Mouse (Mus musculus) limb, embryonic 10.5 days (tissue): Measurements from ENCODE around the gene Mrpl17. TPM values are rescaled to one million over a fixed set of nuclear protein-coding genes. Genes with fewer than 3 reads are reported as not detected.
"Not testable (repeated sequence)": the region's sequence is repeated elsewhere in the genome, so short reads cannot be mapped to it uniquely, and the experiment has no call there.

Source experiments
- DNase-seq: peaks from one replicate; pipeline ENCODE4 v3.0.0-alpha.2; 2017; ENCODE audit warnings: low spot score
- H3K27ac ChIP-seq: fragments of 300-500 bp; sonication (generic); 2 replicates; pipeline ENCODE4 v1.5.1; 2016; ENCODE audit warnings: mild to moderate bottlenecking
- H3K27me3 ChIP-seq: fragments of 300-500 bp; sonication (generic); 2 replicates; pipeline ENCODE4 v1.6.1; 2016; ENCODE audit warnings: low read depth, mild to moderate bottlenecking; ENCODE audit not compliant: poor library complexity, severe bottlenecking
- H3K36me3 ChIP-seq: fragments of 300-500 bp; sonication (generic); 2 replicates; pipeline ENCODE4 v1.6.1; 2016; ENCODE audit warnings: mild to moderate bottlenecking, moderate library complexity
- H3K4me1 ChIP-seq: fragments of 300-500 bp; sonication (generic); 2 replicates; pipeline ENCODE4 v1.6.1; 2016
- H3K4me3 ChIP-seq: fragments of 300-500 bp; sonication (generic); 2 replicates; pipeline ENCODE4 v1.5.1; 2016; ENCODE audit warnings: mild to moderate bottlenecking, moderate library complexity
- H3K9me3 ChIP-seq: fragments of 300-500 bp; sonication (generic); replicated peaks from 2 replicates; pipeline ENCODE4 v1.6.1; 2016; ENCODE audit warnings: mild to moderate bottlenecking
- WGBS: fragments of 180-500 bp; shearing (Covaris S2); methylation state at CpG from one replicate; pipeline ENCODE4 v1.1.7; 2016; 5-methylcytosine and 5-hydroxymethylcytosine counted together
- polyA plus RNA-seq: library from polyadenylated mRNA; unstranded; fragments of >200 nt; fragmentation: Nextera tagmentation; extraction: Ambion mirVana; gene quantifications from 2 replicates; pipeline ENCODE4 v1.2.1, GENCODE M21; 2016

Mrpl17 gene
- polyA plus RNA-seq = 332 and 378 TPM in 2 replicates

DNA sequence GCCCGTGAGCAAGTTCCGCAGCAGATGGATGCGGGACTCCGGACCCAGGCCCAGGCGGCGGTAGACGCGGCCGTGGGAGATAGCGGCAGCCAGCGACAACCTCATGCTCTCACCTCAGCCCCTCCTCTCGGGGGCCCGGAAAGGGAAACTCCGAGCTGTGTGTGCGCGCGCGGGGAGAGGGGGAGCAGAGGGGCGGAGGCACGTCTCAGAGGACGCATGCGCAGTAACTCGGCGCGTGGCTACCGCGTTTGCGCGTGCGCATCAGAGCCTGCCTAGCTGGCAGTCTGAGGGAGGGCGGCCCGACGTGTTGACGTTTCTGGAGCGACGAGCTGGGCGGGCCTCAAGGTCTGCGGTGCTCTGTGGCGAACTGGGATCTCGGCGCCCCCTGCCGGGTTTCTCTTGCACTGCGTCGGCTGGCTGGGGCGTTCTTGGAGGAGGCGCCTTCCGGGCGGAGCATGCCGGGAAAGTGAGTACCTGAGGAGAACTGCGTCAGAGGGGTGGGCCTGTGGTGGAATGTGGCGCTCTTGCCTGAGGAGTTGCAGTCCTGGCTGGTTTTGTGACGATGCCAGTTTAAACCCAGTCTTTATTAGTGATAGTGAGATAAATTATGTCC lies at the start of gene Mrpl17:
TSS of gene Mrpl17 (minus strand) at position 223 of the 613 bp plus-strand sequence.
- DNase-seq = peak; percentile 100
- H3K9me3 ChIP-seq = no peaks in the 10 kb centered on the region
- peaks cover 30% of the 10 kb centered on the region for H3K36me3 ChIP-seq
- peak within 1 kb of the TSS; percentile 88 for H3K4me3 ChIP-seq
- H3K27me3 ChIP-seq = no peaks in the 10 kb centered on the region
- H3K27ac ChIP-seq = peak within 1 kb of the TSS; percentile 92
- peaks cover 7% of the 10 kb centered on the region for H3K4me1 ChIP-seq
- under 1% methylated on average over 51 of the region's 52 CpGs for WGBS

DNA sequence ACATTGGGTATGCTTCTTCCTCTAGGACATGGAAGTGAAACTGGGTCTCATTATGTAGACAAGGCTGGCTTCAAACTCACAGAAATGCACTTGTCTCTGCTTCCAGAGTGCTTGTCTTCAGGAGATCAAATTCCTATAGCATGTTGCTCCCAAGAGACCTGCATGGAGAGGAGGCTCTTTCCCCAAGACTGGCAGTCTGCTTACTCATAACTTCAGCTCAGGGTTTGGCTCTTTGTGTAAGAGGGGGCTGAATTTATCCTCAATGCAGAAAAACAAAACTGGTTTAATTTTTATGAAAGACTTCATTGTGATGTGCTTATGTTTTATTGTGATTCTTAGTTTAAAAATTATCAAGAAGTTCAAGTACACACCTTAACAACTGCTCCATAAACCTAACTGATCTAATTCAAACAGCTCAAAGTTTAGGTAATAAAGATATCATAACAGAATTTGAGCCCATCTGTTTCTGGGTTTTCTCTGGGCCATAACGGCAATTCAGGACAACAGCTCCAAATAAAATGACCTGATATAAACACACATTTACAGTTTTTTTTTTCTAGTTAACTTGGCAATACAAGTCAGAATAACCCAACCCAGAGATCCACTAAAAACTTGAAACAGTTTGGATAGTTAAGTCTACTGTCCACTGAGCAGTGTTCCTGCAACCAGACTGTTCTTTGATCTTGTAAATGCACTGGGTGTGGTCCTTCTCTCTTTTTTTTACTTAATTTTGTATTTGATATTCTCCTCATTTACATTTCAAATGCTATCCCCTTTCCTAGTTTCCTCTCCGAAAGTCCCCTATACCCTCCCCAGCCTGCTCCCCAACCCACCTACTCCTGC lies 45.0 kb upstream of the Mrpl17 start:
- not testable (repeated sequence) for H3K9me3 ChIP-seq, H3K36me3 ChIP-seq, H3K27me3 ChIP-seq, H3K27ac ChIP-seq, H3K4me1 ChIP-seq, H3K4me3 ChIP-seq, DNase-seq
- no CpG with 5 or more reads among the region's 2 CpGs for WGBS

GRCm38 (mm10) chr7:105824281-105824680 lies 13.4 kb upstream of the Mrpl17 start:
- 85% methylated on average over 7 of the region's 7 CpGs for whole genome bisulfite sequencing
- Histone ChIP-seq H3K9me3 (no peaks in the 10 kb centered on the region), H3K27ac (no peak overlapping the region), H3K4me1 (no peaks in the 10 kb centered on the region), H3K36me3 (no peaks in the 10 kb centered on the region), H3K27me3 (no peaks in the 10 kb centered on the region), H3K4me3 (no peak overlapping the region)
- no peak for DNase-seq

DNA sequence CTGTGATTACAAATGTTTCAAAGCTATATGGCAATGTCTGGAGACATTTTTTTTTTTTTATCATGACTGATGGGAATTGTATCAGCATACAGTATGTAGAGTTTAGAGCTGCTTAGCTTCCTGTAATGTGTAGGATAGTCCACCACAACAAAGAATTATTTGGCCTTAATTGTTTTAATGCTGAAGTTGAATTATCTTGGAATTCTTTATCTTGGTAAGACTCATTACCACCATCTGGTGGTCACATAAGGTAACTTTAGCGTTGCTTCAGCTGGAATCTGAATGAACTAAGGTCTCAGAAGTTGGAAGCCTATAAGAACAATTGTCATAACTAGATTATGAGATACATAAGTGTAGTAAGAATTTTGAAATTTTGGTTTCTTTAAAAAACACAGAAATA lies 7.6 kb upstream of the Mrpl17 start:
- H3K36me3 ChIP-seq = no peaks in the 10 kb centered on the region
- 2% methylated on average over 1 of the region's 1 CpGs for WGBS
- DNase-seq = no peak

DNA sequence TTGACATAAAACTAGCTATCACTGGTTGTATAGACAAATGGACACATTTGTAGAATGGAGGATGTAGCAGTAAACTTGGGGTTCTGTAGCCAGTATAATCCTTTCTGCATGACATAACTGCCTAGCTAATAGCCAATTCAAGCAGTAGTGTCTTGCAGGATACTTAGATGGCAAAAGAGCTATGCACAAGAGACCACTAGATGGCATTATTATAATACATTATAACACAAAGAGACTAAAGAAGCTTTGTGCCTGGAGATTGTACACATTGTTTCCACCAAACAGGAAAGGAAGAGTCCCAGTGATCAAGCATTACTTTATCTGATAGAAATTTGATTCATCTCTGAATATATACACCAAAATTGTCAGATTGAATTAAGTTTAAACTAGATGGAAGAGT lies 5.8 kb upstream of the Mrpl17 start:
- Histone ChIP-seq H3K4me1 (no peaks in the 10 kb centered on the region; the same call in 1 of the 2 replicates), H3K9me3 (no peaks in the 10 kb centered on the region), H3K4me3 (no peak overlapping the region), H3K27me3 (no peaks in the 10 kb centered on the region), H3K36me3 (no peaks in the 10 kb centered on the region), H3K27ac (no peak overlapping the region)
- DNase-seq = no peak

More for the DNA sequence above, 7.6 kb upstream of the Mrpl17 start:
- H3K4me3 ChIP-seq = no peak overlapping the region
- H3K9me3 ChIP-seq = no peaks in the 10 kb centered on the region
- no peaks in the 10 kb centered on the region for H3K4me1 ChIP-seq
- H3K27ac ChIP-seq = no peak overlapping the region
- H3K27me3 ChIP-seq = no peaks in the 10 kb centered on the region

DNA sequence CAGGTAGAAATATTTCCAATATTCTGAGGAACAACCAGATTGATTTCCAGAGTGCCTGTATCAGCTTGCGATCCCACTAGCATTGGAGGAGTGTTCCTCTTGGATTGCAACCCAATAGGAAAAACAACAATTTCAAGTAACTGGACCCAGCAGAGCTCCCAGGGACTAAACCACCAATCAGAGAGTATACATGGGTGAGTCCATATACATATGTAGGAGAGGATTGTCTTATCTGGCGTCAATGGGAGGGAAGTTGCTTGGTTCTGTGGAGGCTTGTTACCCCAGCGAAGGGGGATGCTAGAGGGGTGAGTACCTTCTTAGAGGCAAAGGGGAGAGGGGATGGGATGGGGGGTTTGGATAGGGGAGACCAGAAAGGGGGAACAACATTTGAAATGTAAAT lies 2.4 kb upstream of the Mrpl17 start:
- no peak for DNase-seq
- Histone ChIP-seq H3K9me3 (no peaks in the 10 kb centered on the region), H3K27me3 (no peaks in the 10 kb centered on the region), H3K36me3 (peaks cover 16% of the 10 kb centered on the region), H3K4me3 (no peak overlapping the region), H3K4me1 (peaks cover 7% of the 10 kb centered on the region), H3K27ac (no peak overlapping the region)
- 87% methylated on average over 3 of the region's 3 CpGs for WGBS

DNA sequence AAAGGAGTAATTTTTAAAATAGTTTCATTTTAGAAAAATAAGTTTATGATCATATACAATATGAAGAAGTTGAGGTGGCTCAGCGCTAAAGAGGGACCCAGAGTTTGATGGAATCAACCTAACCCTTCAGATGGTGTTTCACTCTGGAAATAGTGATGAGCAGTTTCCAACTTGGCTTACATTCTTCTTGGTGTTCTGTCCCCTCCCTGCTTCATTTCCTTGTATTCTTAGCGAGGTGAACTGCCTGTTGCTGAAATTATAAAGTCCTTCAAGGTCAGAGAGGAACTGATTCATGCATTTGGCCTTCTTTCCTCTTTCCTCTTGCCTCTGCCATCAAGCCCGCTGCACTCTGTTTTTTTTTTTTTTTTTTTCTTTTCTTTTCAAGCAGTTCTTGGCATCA lies 1.7 kb upstream of the Mrpl17 start:
- 87% methylated on average over 3 of the region's 3 CpGs for WGBS
- Histone ChIP-seq H3K27me3 (no peaks in the 10 kb centered on the region), H3K4me3 (no peak overlapping the region), H3K9me3 (no peaks in the 10 kb centered on the region), H3K4me1 (peaks cover 7% of the 10 kb centered on the region), H3K36me3 (peaks cover 24% of the 10 kb centered on the region), H3K27ac (no peak overlapping the region)
- no peak for DNase-seq

GRCm38 (mm10) chr7:105811516-105811915 lies 617 bp upstream of the Mrpl17 start:
- H3K27ac ChIP-seq = peak overlapping the region; percentile 92

DNA sequence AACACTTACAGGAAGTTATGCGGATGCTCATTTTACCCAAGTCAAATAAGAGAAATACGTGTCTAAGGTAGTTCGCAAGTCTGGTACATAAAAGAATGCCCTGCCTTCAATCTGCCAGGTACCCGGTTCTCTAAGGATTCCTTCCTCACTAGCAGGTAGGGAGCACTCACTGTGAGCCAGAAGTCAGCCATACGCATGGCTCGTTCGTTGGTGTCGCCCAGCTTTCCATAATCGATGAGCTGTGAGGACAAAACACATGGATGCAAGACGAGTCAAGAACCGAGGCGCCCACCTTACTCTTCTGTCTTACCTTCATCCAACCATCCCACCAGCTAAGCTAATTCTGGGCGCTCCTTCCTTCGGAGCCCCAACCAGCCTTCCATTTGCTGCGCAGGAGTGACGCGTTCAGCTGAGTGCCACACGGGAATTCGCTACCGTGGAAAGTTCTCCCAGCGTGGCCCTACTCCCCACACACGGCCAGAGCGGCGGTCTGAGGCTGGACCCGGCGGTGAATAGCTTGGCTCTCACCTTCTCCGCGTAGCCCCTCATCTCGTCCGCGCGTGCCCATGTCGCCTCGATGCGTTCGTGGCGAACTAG lies 521 bp downstream of the Mrpl17 start:
- H3K27ac ChIP-seq = peak overlapping the region; percentile 92
- DNase-seq = no peak
- H3K9me3 ChIP-seq = no peaks in the 10 kb centered on the region
- H3K27me3 ChIP-seq = no peaks in the 10 kb centered on the region
- WGBS = 6% methylated on average over 37 of the region's 37 CpGs
- peaks cover 7% of the 10 kb centered on the region for H3K4me1 ChIP-seq
- H3K36me3 ChIP-seq = peaks cover 30% of the 10 kb centered on the region
- H3K4me3 ChIP-seq = peak overlapping the region; percentile 88

More at GRCm38 (mm10) chr7:105811516-105811915, 617 bp upstream of the Mrpl17 start:
- Histone ChIP-seq H3K9me3 (no peaks in the 10 kb centered on the region), H3K4me1 (peaks cover 7% of the 10 kb centered on the region), H3K36me3 (peaks cover 30% of the 10 kb centered on the region), H3K27me3 (no peaks in the 10 kb centered on the region), H3K4me3 (peak overlapping the region; percentile 88)
- no peak for DNase-seq

GRCm38 (mm10) chr7:105809836-105810235 lies 1.1 kb downstream of the Mrpl17 start:
- peak overlapping the region; percentile 88 for H3K4me3 ChIP-seq
- no peak for DNase-seq
- H3K36me3 ChIP-seq = peaks cover 30% of the 10 kb centered on the region
- peaks cover 7% of the 10 kb centered on the region for H3K4me1 ChIP-seq
- 92% methylated on average over 7 of the region's 7 CpGs for WGBS
- H3K9me3 ChIP-seq = no peaks in the 10 kb centered on the region
- no peaks in the 10 kb centered on the region for H3K27me3 ChIP-seq
- H3K27ac ChIP-seq = peak overlapping the region; percentile 92

- H3K27me3 ChIP-seq = no peaks in the 10 kb centered on the region
These were observed 2.5 kb downstream of the Mrpl17 start for GRCm38 (mm10) chr7:105808385-105808784.

DNA sequence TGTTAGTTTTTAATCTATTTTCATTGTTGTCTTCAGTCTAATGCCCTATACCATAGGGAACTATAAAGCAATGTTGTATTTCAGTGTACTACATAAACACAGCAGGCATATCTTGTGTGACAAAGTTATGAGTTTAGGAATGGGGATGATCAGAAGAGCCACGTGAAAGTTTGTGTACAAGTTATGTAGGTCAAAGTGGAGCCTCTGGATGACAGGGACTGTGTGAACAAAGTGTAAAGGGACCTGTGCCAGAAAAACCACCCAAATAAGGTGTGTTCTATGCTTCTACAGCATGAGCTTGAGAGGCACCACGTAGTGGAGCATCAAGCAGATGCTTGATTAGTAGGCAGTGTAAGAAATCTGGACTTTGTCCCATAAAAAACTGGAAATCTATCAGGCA lies 4.2 kb downstream of the Mrpl17 start:
- WGBS = 68% methylated on average over 2 of the region's 2 CpGs
- Histone ChIP-seq H3K9me3 (no peaks in the 10 kb centered on the region), H3K4me1 (peaks cover 7% of the 10 kb centered on the region), H3K36me3 (peaks cover 30% of the 10 kb centered on the region), H3K27me3 (no peaks in the 10 kb centered on the region), H3K4me3 (no peak overlapping the region), H3K27ac (no peak overlapping the region)
- DNase-seq = no peak

More at GRCm38 (mm10) chr7:105808385-105808784, 2.5 kb downstream of the Mrpl17 start:
- peaks cover 7% of the 10 kb centered on the region for H3K4me1 ChIP-seq
- H3K36me3 ChIP-seq = peaks cover 30% of the 10 kb centered on the region
- 88% methylated on average over 1 of the region's 1 CpGs for WGBS
- no peak for DNase-seq
- no peak overlapping the region for H3K4me3 ChIP-seq
- no peaks in the 10 kb centered on the region for H3K9me3 ChIP-seq
- H3K27ac ChIP-seq = no peak overlapping the region

DNA sequence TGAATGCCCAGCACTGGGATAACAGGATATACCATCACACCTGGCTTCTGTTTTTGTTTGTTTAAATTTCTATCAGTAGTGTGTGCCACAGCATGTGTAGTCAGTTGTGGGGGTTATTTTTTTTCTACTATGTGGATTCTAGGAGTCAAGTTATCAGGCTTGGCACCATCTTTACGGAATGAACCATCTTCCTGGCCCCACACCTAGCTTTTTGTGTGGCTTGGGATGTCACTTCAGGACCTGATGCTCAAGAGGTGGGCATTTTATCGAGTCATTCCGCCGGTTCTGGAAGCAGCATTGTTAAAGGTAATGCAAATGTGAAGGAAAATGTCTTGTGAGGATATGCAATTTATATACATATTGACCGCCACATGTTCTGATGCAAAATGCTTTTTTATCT lies 4.8 kb downstream of the Mrpl17 start:
- no peak overlapping the region for H3K4me3 ChIP-seq
- peaks cover 30% of the 10 kb centered on the region for H3K36me3 ChIP-seq
- peaks cover 7% of the 10 kb centered on the region for H3K4me1 ChIP-seq
- H3K27ac ChIP-seq = no peak overlapping the region
- H3K27me3 ChIP-seq = no peaks in the 10 kb centered on the region
- WGBS = 84% methylated on average over 5 of the region's 5 CpGs
- DNase-seq = no peak
- no peaks in the 10 kb centered on the region for H3K9me3 ChIP-seq
